Mouse (Mus musculus) heart, embryonic 10.5 days (tissue): ENCODE data around the gene Sfxn5. TPM values are rescaled to one million over a fixed set of nuclear protein-coding genes. Genes with fewer than 3 reads are reported as not detected.

Experiments
- DNase-seq: peaks from one replicate; pipeline ENCODE4 v3.0.0-alpha.2; 2017; ENCODE audit warnings: low spot score
- H3K27ac ChIP-seq: fragments of 300-500 bp; sonication (generic); 2 replicates; pipeline ENCODE4 v1.5.1; 2016; ENCODE audit warnings: mild to moderate bottlenecking
- H3K27me3 ChIP-seq: fragments of 300-500 bp; sonication (generic); 2 replicates; pipeline ENCODE4 v1.6.1; 2016; ENCODE audit warnings: mild to moderate bottlenecking; ENCODE audit not compliant: poor library complexity, insufficient read depth, severe bottlenecking
- H3K36me3 ChIP-seq: fragments of 300-500 bp; sonication (generic); 2 replicates; pipeline ENCODE4 v1.6.1; 2016; ENCODE audit warnings: mild to moderate bottlenecking, moderate library complexity
- H3K4me1 ChIP-seq: fragments of 300-500 bp; sonication (generic); 2 replicates; pipeline ENCODE4 v1.6.1; 2016; ENCODE audit warnings: mild to moderate bottlenecking
- H3K4me3 ChIP-seq: fragments of 300-500 bp; sonication (generic); 2 replicates; pipeline ENCODE4 v1.5.1; 2016; ENCODE audit warnings: mild to moderate bottlenecking, moderate library complexity
- H3K9me3 ChIP-seq: fragments of 300-500 bp; sonication (generic); 2 replicates; pipeline ENCODE4 v1.6.1; 2016; ENCODE audit warnings: mild to moderate bottlenecking, moderate library complexity
- WGBS: fragments of 180-500 bp; shearing (Covaris S2); methylation state at CpG from one replicate; pipeline ENCODE4 v1.1.7; 2016; 5-methylcytosine and 5-hydroxymethylcytosine counted together
- polyA plus RNA-seq: library from polyadenylated mRNA; unstranded; fragments of >200 nt; fragmentation: Nextera tagmentation; extraction: Ambion mirVana; gene quantifications from 2 replicates; pipeline ENCODE4 v1.2.1, GENCODE M21; 2016

Gene Sfxn5
- polyA plus RNA-seq, 1 experiment from 2014 or later: 5.8 TPM

- 67% methylated on average over 2 of the region's 2 CpGs for WGBS
- Histone ChIP-seq H3K27me3 (peaks cover 28% of the 10 kb centered on the region), H3K9me3 (no peaks in the 10 kb centered on the region), H3K4me3 (peak overlapping the region; percentile 70; the same call in 1 of the 2 replicates), H3K4me1 (peaks cover 51% of the 10 kb centered on the region), H3K27ac (peak overlapping the region; percentile 49; the same call in 1 of the 2 replicates), H3K36me3 (no peaks in the 10 kb centered on the region; the same call in 1 of the 2 replicates)
- no peak for DNase-seq
These were observed 39.3 kb upstream of the Sfxn5 start for GRCm38 (mm10) chr6:85372496-85372895.

GRCm38 (mm10) chr6:85371859-85372405 is 38.7 kb upstream of the Sfxn5 start:
- 77% methylated on average over 6 of the region's 6 CpGs for WGBS
- H3K9me3 ChIP-seq: no peaks in the 10 kb centered on the region
- peaks cover 28% of the 10 kb centered on the region for H3K27me3 ChIP-seq
- H3K4me1 ChIP-seq: peaks cover 57% of the 10 kb centered on the region
- H3K4me3 ChIP-seq: peak overlapping the region; percentile 70
- H3K36me3 ChIP-seq: no peaks in the 10 kb centered on the region; the same call in 1 of the 2 replicates
- no peak for DNase-seq
- H3K27ac ChIP-seq: peak overlapping the region; percentile 49; the same call in 1 of the 2 replicates

DNA sequence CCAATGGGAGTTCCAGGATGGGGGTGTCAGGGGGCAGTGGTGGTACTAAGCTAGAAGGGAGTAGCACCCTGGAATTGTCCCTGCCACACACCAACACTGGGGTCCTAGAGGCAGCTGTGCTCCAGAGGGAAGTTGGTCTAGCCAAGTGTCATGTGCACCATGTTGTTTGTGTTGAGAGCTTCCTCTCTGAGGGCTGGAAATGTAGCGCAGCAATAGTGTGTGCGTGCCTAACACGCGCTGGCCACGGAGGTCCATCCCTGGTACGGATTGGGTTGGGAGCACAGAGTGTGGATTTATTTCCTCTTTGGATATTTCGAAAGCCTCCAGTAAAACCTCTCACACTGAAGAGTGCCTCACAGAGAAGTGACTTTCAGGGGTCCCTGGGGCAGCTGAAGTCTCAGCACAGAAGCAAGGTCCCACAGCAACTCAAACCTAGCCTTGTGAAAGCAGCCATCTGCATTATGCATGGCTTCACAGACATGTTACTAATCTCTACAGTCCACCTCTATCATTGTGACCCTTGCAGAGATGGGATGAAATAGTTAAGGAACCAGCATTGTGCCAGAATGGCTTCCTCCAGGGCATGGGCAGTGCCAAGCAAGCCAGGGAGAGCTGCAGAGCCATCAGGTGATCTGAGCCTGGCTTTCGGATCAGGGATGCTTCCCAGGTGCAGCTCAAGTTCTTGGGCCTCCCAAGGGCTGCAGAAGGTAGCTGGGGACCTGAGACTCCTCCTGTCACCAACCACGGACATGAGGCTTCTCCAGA is 37.6 kb upstream of the Sfxn5 start:
- Histone ChIP-seq H3K4me3 (no peak overlapping the region), H3K36me3 (no peaks in the 10 kb centered on the region; the same call in 1 of the 2 replicates), H3K27me3 (peaks cover 28% of the 10 kb centered on the region), H3K4me1 (peaks cover 68% of the 10 kb centered on the region), H3K9me3 (no peaks in the 10 kb centered on the region), H3K27ac (no peak overlapping the region)
- DNase-seq: no peak
- 93% methylated on average over 9 of the region's 9 CpGs for WGBS

DNA sequence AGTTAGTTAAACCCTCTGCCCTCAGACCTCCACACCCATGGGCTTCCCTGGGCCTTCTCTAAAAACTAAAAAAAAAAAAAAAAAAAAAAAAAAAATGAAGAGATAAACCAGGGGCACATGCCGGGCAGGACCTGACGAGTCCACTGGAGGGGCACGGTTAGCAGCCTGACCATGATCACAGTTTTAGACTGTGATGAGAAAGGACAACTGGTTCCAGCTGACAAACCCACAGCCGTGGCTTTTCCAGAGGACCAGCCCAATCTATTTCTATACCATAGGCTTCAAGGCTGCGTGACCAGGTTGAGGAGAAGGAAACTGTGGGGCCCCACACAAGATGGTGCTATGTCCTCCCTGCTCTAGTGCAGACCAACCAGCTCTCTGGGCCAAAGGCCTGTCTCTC is 36.8 kb upstream of the Sfxn5 start:
- Histone ChIP-seq H3K4me1 (peaks cover 76% of the 10 kb centered on the region), H3K9me3 (no peaks in the 10 kb centered on the region), H3K36me3 (no peaks in the 10 kb centered on the region; the same call in 1 of the 2 replicates), H3K4me3 (no peak overlapping the region), H3K27ac (no peak overlapping the region), H3K27me3 (peaks cover 28% of the 10 kb centered on the region)
- WGBS: 82% methylated on average over 5 of the region's 5 CpGs
- DNase-seq: no peak

GRCm38 (mm10) chr6:85369181-85369860 is 36.1 kb upstream of the Sfxn5 start:
- Histone ChIP-seq H3K4me1 (peaks cover 78% of the 10 kb centered on the region), H3K27me3 (peaks cover 28% of the 10 kb centered on the region), H3K27ac (peak overlapping the region; percentile 65), H3K4me3 (no peak overlapping the region; the same call in 1 of the 2 replicates), H3K36me3 (no peaks in the 10 kb centered on the region; the same call in 1 of the 2 replicates), H3K9me3 (no peaks in the 10 kb centered on the region)
- DNase-seq: no peak
- 70% methylated on average over 5 of the region's 5 CpGs for WGBS

- 65% methylated on average over 5 of the region's 5 CpGs for WGBS
- peaks cover 27% of the 10 kb centered on the region for H3K27me3 ChIP-seq
- no peaks in the 10 kb centered on the region for H3K9me3 ChIP-seq
- no peaks in the 10 kb centered on the region; the same call in 1 of the 2 replicates for H3K36me3 ChIP-seq
- peak overlapping the region; percentile 65 for H3K27ac ChIP-seq
- H3K4me3 ChIP-seq: no peak overlapping the region
- H3K4me1 ChIP-seq: peaks cover 76% of the 10 kb centered on the region
- no peak for DNase-seq
These were observed 35.5 kb upstream of the Sfxn5 start for GRCm38 (mm10) chr6:85368722-85369121.

- H3K4me3 ChIP-seq: no peak overlapping the region
- DNase-seq: no peak
- no peaks in the 10 kb centered on the region for H3K9me3 ChIP-seq
- 96% methylated on average over 1 of the region's 1 CpGs for WGBS
- peaks cover 21% of the 10 kb centered on the region for H3K27me3 ChIP-seq
- H3K27ac ChIP-seq: peak overlapping the region; percentile 87; the same call in 1 of the 2 replicates
- peaks cover 75% of the 10 kb centered on the region for H3K4me1 ChIP-seq
- no peaks in the 10 kb centered on the region; the same call in 1 of the 2 replicates for H3K36me3 ChIP-seq
These were observed 34.9 kb upstream of the Sfxn5 start for GRCm38 (mm10) chr6:85368166-85368565.

DNA sequence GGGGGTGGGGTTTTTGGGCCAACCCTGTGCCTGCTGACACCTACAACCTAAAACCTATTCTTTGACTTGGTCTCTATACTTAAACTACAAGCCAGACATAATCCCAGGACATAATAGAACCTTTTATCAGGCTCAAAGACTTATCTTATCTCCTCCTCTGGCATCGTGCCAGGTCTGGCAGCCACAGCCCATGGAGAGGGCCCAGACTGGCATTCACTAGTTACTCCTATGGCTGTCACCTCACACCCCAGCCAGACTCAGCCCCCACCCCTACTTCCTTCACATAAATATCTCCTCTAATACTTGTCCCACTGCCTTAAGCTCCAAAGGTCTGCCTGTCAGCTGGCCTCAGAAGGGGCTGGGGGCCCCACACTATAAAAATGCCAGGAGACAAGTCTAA is 33.2 kb upstream of the Sfxn5 start:
- H3K4me1 ChIP-seq: peaks cover 69% of the 10 kb centered on the region
- 20% methylated on average over 1 of the region's 1 CpGs for WGBS
- peaks cover 4% of the 10 kb centered on the region; the same call in 1 of the 2 replicates for H3K27me3 ChIP-seq
- no peaks in the 10 kb centered on the region for H3K9me3 ChIP-seq
- H3K36me3 ChIP-seq: no peaks in the 10 kb centered on the region; the same call in 1 of the 2 replicates
- DNase-seq: no peak
- 0 out of 2 replicates have a peak overlapping the region, but pooled peaks have one; percentile 19 for H3K4me3 ChIP-seq
- peak overlapping the region; percentile 87 for H3K27ac ChIP-seq

DNA sequence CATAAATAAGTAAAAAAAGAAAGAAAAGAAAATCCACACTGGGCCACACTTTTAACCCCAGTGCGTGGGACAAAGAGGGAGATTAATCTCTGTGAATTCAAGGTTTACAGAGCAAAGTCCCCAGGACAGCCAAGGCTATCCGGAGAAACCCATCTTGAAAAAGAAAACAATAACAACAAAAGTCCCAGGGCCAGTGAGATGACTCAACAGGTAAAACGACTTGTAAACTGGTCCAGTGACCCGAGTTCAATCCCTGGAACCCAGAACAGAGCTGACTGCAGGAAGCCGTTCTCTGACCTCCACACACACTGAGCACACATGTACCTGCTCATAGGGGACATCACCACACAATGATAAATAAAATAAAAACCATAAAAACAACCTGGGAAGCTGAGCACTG is 31.2 kb upstream of the Sfxn5 start:
- DNase-seq: no peak
- H3K27ac ChIP-seq: peak overlapping the region; percentile 87; the same call in 1 of the 2 replicates
- no peak overlapping the region for H3K4me3 ChIP-seq
- H3K4me1 ChIP-seq: peaks cover 70% of the 10 kb centered on the region
- H3K9me3 ChIP-seq: no peaks in the 10 kb centered on the region
- WGBS: 72% methylated on average over 5 of the region's 5 CpGs
- no peaks in the 10 kb centered on the region for H3K36me3 ChIP-seq
- no peaks in the 10 kb centered on the region for H3K27me3 ChIP-seq

GRCm38 (mm10) chr6:85363906-85364260 is 30.7 kb upstream of the Sfxn5 start:
- no peaks in the 10 kb centered on the region for H3K36me3 ChIP-seq
- peak overlapping the region; percentile 87 for H3K27ac ChIP-seq
- H3K4me3 ChIP-seq: no peak overlapping the region
- no peak for DNase-seq
- H3K27me3 ChIP-seq: no peaks in the 10 kb centered on the region
- 58% methylated on average over 4 of the region's 4 CpGs for WGBS
- H3K4me1 ChIP-seq: peaks cover 64% of the 10 kb centered on the region
- no peaks in the 10 kb centered on the region for H3K9me3 ChIP-seq

DNA sequence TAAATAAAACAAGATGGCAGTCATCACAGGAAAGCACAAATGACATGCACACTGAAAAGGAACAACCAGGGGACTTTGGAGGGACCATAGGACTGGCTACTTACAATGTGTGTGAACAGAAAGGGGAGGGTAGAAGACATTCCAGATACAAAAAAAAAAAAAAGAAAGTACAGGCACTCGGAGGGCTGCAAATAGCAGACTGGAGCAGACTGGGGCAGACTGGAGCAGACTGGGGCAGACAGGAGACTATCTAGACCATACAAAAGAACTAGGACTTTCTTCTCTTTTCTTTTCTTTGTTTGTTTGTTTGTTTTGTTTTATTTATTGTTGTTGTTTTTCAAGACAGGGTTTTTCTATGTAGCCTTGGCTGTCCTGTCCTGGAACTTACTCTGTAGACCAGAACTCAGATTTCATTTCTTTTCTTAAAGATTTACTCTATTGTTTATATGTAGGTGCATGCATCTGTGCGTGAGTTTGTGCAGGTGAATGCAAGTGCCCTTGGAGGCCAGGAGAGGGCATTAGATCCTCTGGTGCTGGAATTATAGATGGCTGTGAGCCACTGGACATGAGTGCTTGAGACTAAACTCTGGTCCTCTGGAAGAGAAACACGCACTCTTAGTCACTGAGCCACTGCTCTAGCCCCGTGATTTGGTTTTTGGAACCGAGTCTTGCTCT is 30.1 kb upstream of the Sfxn5 start:
- H3K4me3 ChIP-seq: no peak overlapping the region
- no peaks in the 10 kb centered on the region for H3K27me3 ChIP-seq
- H3K9me3 ChIP-seq: no peaks in the 10 kb centered on the region
- no peaks in the 10 kb centered on the region for H3K36me3 ChIP-seq
- 76% methylated on average over 5 of the region's 5 CpGs for WGBS
- no peak for DNase-seq
- H3K27ac ChIP-seq: peak overlapping the region; percentile 87
- peaks cover 59% of the 10 kb centered on the region for H3K4me1 ChIP-seq

GRCm38 (mm10) chr6:85362610-85363009 is 29.4 kb upstream of the Sfxn5 start:
- Histone ChIP-seq H3K4me3 (no peak overlapping the region), H3K9me3 (no peaks in the 10 kb centered on the region), H3K4me1 (peaks cover 56% of the 10 kb centered on the region), H3K36me3 (no peaks in the 10 kb centered on the region), H3K27ac (no peak overlapping the region), H3K27me3 (no peaks in the 10 kb centered on the region)
- no peak for DNase-seq
- 83% methylated on average over 5 of the region's 5 CpGs for WGBS
